Mouse (Mus musculus): Measurements from ENCODE around the gene Cyp39a1.

Gene Cyp39a1

GRCm38 (mm10) chr17:43684086-43684485 lies 16.9 kb downstream of the Cyp39a1 start:
- DNase-seq (ENCODE audit: low spot score), result no peak

GRCm38 (mm10) chr17:43684638-43685037 lies 17.4 kb downstream of the Cyp39a1 start:
- DNase-seq (ENCODE audit: low spot score), result no peak

- no peak for DNase-seq (ENCODE audit: low spot score)
Measured at GRCm38 (mm10) chr17:43689591-43689990, 22.4 kb downstream of the Cyp39a1 start.

GRCm38 (mm10) chr17:43698997-43699649 lies 31.9 kb downstream of the Cyp39a1 start:
- peak; percentile 92 for DNase-seq (ENCODE audit: low spot score)

- peak; percentile 75 for DNase-seq (ENCODE audit: low spot score)
Measured at GRCm38 (mm10) chr17:43701060-43701459, 33.8 kb downstream of the Cyp39a1 start.

GRCm38 (mm10) chr17:43704216-43704930 lies 37.1 kb downstream of the Cyp39a1 start:
- no peak for DNase-seq (ENCODE audit: low spot score)

- no peak for DNase-seq (ENCODE audit: low spot score)
Measured at GRCm38 (mm10) chr17:43706749-43707148, 39.5 kb downstream of the Cyp39a1 start.

GRCm38 (mm10) chr17:43707254-43707653 lies 40.0 kb downstream of the Cyp39a1 start:
- no peak for DNase-seq (ENCODE audit: low spot score)

GRCm38 (mm10) chr17:43711557-43712352 lies 44.5 kb downstream of the Cyp39a1 start:
- DNase-seq (ENCODE audit: low spot score), result no peak

- DNase-seq (ENCODE audit: low spot score), result no peak
Measured at GRCm38 (mm10) chr17:43714191-43714590, 47.0 kb downstream of the Cyp39a1 start.

- peak; percentile 3 for DNase-seq (ENCODE audit: low spot score)
Measured at GRCm38 (mm10) chr17:43716601-43717000, 49.4 kb downstream of the Cyp39a1 start.

- no peak for DNase-seq (ENCODE audit: low spot score)
Measured at GRCm38 (mm10) chr17:43719401-43719800, 52.2 kb downstream of the Cyp39a1 start.

GRCm38 (mm10) chr17:43724480-43724879 lies 57.3 kb downstream of the Cyp39a1 start:
- DNase-seq (ENCODE audit: low spot score), result no peak

GRCm38 (mm10) chr17:43731327-43731726 lies 64.1 kb downstream of the Cyp39a1 start:
- no peak for DNase-seq (ENCODE audit: low spot score)

- DNase-seq (ENCODE audit: low spot score), result no peak
Measured at GRCm38 (mm10) chr17:43731976-43732375, 64.8 kb downstream of the Cyp39a1 start.

GRCm38 (mm10) chr17:43734252-43734651 lies 67.0 kb downstream of the Cyp39a1 start:
- no peak for DNase-seq (ENCODE audit: low spot score)

GRCm38 (mm10) chr17:43743933-43744332 lies 76.7 kb downstream of the Cyp39a1 start:
- no peak for DNase-seq (ENCODE audit: low spot score)

GRCm38 (mm10) chr17:43744425-43744824 lies 77.2 kb downstream of the Cyp39a1 start:
- DNase-seq (ENCODE audit: low spot score), result no peak

- no peak for DNase-seq (ENCODE audit: low spot score)
Measured at GRCm38 (mm10) chr17:43751146-43751545, 83.9 kb downstream of the Cyp39a1 start.

- DNase-seq (ENCODE audit: low spot score), result no peak
Measured at GRCm38 (mm10) chr17:43752811-43753210, 85.6 kb downstream of the Cyp39a1 start.

- peak; percentile 32 for DNase-seq (ENCODE audit: low spot score)
Measured at GRCm38 (mm10) chr17:43754687-43755086, 87.5 kb downstream of the Cyp39a1 start.

GRCm38 (mm10) chr17:43758607-43759259 lies 91.5 kb downstream of the Cyp39a1 start:
- DNase-seq (ENCODE audit: low spot score), result peak; percentile 7

All from embryo, embryonic 10.5 days (tissue).